Mouse (Mus musculus) urinary bladder, postnatal 36 days (tissue): ENCODE results near the gene 1700113H08Rik.

Source experiments
- DNase-seq, 2 experiments: peaks; one replicate each; pipeline ENCODE4 v3.0.0; 2022; ENCODE audit warnings: low spot score in 2 of 2, mixed read lengths in 1 of 2

1700113H08Rik gene

GRCm38 (mm10) chr10:87057500-87058250 lies at the start of gene 1700113H08Rik:
TSS of gene 1700113H08Rik (plus strand) at chr10:87058045.
- no peak for DNase-seq

DNA sequence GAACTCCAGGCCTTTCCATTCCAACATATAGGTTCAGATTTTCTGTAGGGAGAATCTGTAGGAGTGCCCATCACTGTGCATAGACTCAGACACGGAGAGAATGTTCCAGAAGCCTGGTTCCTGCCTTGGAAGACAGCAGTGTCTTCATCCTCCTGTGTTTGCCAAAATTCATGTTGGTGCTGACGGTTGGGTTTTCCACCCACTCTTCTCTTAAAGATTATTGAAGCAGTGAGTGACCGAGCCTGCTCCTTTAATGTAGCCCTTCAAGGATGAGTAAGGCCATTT lies 49.7 kb upstream of the 1700113H08Rik start:
- no peak for DNase-seq

- DNase-seq = no peak
Observed at GRCm38 (mm10) chr10:87012087-87012486, 45.8 kb upstream of the 1700113H08Rik start.

GRCm38 (mm10) chr10:87014391-87014965 lies 43.4 kb upstream of the 1700113H08Rik start:
- DNase-seq = no peak

DNA sequence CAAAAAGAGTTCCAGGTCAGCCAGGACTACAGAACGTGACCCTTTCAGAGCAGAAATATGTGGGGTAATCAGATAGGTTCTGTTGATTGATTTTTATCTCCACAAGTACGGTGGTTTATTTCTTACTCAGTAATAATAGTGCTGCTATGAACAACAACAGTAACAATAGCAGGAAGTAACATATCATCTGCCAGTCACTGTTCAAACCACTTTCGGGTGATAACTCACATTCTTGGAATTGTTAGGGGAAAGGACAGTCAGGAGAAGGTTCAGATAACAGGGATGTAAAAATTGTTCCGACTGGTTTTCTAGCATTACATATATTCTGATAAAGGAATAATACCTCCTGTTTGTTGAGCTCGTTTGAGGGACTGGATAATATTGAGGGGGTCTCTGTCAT lies 42.4 kb upstream of the 1700113H08Rik start:
- no peak for DNase-seq

- DNase-seq = peak; percentile 13 to 28
Observed at GRCm38 (mm10) chr10:87016151-87016692, 41.6 kb upstream of the 1700113H08Rik start.

- DNase-seq = no peak
Observed at GRCm38 (mm10) chr10:87018876-87019275, 39.0 kb upstream of the 1700113H08Rik start.

DNA sequence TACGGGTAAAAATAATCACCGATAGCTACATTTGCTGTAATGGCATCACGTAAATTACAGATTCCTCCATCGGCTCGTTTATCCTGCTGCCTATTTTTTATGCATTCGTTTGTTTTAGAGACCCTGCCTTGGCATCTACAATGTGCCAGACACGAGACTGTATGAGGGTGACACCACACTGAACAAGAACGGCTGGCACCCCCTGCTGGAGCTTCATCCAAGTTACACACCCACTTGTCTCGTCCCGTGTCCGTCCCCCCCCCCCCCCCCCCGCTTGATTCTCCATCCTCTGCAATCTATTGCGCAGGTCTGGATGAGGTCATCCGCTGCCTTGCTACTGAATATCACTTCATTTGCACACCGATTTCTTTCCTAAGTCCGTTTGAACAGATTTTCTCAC lies 37.1 kb upstream of the 1700113H08Rik start:
- DNase-seq = peak in 1 of 2 experiments; percentile 12

GRCm38 (mm10) chr10:87024884-87025283 lies 33.0 kb upstream of the 1700113H08Rik start:
- peak; percentile 63 to 74 for DNase-seq

GRCm38 (mm10) chr10:87032768-87033167 lies 25.1 kb upstream of the 1700113H08Rik start:
- DNase-seq = no peak

DNA sequence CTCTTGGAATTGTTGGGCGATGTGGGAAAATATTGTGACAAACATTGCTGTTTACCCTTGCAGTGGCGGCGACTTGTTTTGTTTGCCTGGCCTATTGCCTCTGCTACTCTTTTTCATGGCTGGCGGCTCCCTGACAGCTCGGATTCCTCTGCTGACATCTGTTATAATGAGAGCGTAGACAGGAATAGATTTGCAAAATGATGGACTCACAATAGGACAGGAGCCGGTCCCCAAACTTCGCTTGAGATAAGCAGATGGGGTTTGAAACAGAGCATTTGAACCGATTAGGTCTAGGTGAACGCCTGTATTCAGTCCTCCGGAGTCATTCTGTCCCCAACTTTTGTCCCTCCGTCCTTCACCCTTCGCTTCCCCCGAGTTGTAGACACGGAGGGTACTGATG lies 22.0 kb upstream of the 1700113H08Rik start:
- no peak for DNase-seq

DNA sequence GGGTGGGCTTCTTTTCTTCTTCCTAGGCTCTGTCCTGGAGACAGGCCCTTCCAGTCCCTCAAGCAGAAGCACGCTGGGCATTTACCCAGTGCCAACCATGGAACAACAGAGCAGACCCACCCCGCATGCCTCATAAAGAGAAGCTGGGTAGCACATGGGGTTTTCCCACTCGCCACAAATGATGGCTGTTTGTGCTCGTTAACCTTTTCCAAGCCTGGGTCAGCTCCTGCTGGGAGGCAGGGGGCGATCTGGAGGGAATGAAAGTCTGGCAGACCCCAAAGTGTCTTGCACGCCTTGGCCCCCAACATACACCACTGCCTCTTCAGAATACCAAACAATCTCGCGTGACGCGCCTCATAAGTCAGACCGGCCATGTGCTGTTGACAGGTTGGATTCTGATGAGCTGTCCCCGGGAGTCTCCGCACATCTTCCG lies 21.6 kb upstream of the 1700113H08Rik start:
- no peak for DNase-seq

DNA sequence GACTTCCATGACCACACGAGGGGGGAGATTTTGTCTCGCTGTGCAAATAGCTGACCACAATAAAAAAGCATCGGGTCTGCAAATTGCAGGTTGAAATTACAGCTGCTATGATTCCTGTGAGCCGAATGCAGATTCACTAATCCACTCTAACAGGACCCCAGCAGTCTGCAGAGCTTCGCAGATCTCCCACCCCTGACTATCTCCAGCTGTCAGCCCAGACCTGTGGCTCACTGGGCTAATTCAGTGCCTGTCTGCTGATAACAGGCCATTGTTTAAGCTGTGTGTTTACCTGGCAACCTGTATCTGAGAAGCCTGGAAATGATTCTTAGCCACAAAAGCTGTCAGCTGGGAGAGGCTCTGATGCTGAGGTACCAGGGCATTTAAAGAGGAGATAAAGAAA lies 20.8 kb upstream of the 1700113H08Rik start:
- DNase-seq = no peak

DNA sequence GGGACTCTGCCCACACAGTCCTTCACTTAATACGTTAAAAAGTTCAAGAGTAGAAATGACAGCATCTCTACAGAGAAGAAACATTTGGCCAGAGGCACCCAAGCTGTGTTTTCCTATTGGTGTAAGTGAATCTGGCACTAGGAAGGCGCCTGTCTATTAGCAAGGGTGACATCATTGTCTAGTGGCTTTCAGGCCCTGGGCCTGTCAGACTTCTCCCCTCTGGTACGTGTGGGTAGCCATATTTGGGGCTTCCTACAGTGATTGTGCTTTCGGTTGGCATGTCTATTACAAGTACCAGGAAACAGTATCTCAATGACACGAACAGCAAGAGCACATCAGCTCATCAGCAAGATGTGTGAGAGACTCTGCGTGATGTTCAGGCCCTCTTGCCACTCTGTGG lies 18.5 kb upstream of the 1700113H08Rik start:
- no peak for DNase-seq

GRCm38 (mm10) chr10:87039800-87040199 lies 18.0 kb upstream of the 1700113H08Rik start:
- DNase-seq = no peak

DNA sequence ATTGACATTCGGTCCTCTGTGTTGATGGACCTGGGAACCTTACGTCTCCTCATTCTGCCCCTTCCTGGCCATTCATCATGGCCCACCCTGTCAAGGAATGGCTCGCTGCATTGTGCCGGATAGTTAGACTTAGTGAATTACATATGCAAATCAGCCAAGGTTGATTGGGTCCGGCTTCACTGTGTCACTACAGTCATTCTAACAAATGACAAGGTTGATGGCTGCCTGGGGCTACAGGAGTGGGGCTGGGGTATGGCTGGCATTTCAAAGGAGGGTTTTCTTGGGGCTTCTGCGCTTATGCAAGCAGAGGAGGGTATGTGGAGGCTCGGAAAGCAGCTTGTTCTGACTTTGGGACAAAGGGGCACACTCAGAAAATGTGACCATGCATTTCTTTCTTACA lies 16.6 kb upstream of the 1700113H08Rik start:
- DNase-seq = no peak

DNA sequence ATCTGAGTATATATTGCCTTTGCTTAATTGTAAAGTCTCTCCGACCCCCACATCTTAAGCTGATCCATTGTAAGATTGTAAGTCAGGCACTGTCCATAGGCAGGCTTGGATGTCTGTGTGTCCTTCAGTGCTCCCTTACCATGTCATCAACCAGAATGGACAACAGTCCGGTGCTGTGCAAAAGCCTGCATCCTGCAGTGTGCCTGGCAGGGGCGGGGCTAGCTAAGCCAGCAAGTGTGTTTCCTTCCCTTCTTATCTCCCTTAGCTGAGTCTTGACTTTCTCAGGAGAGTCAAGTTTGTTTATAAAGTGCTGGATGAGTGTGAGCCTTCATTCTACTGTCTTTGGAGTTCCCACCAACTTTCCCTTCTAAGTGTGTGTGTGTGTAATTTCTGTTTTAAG lies 12.6 kb upstream of the 1700113H08Rik start:
- no peak for DNase-seq

- no peak for DNase-seq
Observed at GRCm38 (mm10) chr10:87046469-87046868, 11.4 kb upstream of the 1700113H08Rik start.

- no peak for DNase-seq
Observed at GRCm38 (mm10) chr10:87046931-87047468, 10.8 kb upstream of the 1700113H08Rik start.

- DNase-seq = no peak
Observed at GRCm38 (mm10) chr10:87049179-87049578, 8.7 kb upstream of the 1700113H08Rik start.

- DNase-seq = no peak
Observed at GRCm38 (mm10) chr10:87051714-87052113, 6.1 kb upstream of the 1700113H08Rik start.

GRCm38 (mm10) chr10:87058251-87058925 lies 543 bp downstream of the 1700113H08Rik start:
- no peak for DNase-seq
